Mouse (Mus musculus) urinary bladder, postnatal 14 days (tissue): ENCODE results near the gene Methig1.

Experiments
- DNase-seq: peaks from one replicate; pipeline ENCODE4 v3.0.0; 2021; ENCODE audit warnings: low spot score

Methig1 gene

GRCm38 (mm10) chr15:100423916-100424315 lies 71.0 kb downstream of the Methig1 start:
- peak; percentile 49 for DNase-seq

- no peak for DNase-seq
Observed at GRCm38 (mm10) chr15:100424396-100425122, 71.6 kb downstream of the Methig1 start, which contains the start of gene Slc11a2. Gene Slc11a2, minus strand, starts transcription at chr15:100425072.

GRCm38 (mm10) chr15:100428296-100428905 lies 75.5 kb downstream of the Methig1 start:
- peak; percentile 52 for DNase-seq

GRCm38 (mm10) chr15:100429959-100430565 lies 77.1 kb downstream of the Methig1 start:
- DNase-seq: no peak

GRCm38 (mm10) chr15:100433234-100433633 lies 80.3 kb downstream of the Methig1 start:
- DNase-seq: no peak
